Mouse (Mus musculus) E14TG2a.4 (cell line): ENCODE measurements at regions not wholly inside any gene's neighbourhood (a gene's known extent, or its start where the extent isn't known, plus 50 kb on each side); places are given as distances from the start of the nearest gene placed in this dataset.

ENCODE experiments used
- H3K27me3 ChIP-seq: 2 replicates; pipeline ENCODE4 v1.6.1; 2014; ENCODE audit warnings: low read length, control low read depth; ENCODE audit not compliant: insufficient read depth
- H3K36me3 ChIP-seq: 2 replicates; pipeline ENCODE4 v1.6.1; 2014; ENCODE audit warnings: low read length, control low read depth; ENCODE audit not compliant: insufficient read depth
- H3K4me1 ChIP-seq: replicated peaks from 2 replicates; pipeline ENCODE4 v1.6.1; 2014; ENCODE audit warnings: low read depth, low read length, control low read depth
- H3K4me3 ChIP-seq: replicated peaks from 2 replicates; pipeline ENCODE4 v1.5.1; 2014; ENCODE audit warnings: mild to moderate bottlenecking, low read length
- H3K9me3 ChIP-seq: 2 replicates; pipeline ENCODE4 v1.6.1; 2014; ENCODE audit warnings: low read length, control low read depth
- CTCF ChIP-seq: conservative IDR thresholded peaks from 2 replicates; pipeline ENCODE4 v1.5.1; 2014; ENCODE audit warnings: low read length
- NANOG ChIP-seq: IDR thresholded peaks from 2 replicates; pipeline ENCODE4 v1.6.1; 2014; ENCODE audit warnings: borderline replicate concordance, low read length, mixed read lengths
- POU5F1 ChIP-seq: IDR thresholded peaks from 2 replicates; pipeline ENCODE4 v1.6.1; 2014; ENCODE audit warnings: low read length, borderline replicate concordance

GRCm38 (mm10) chr3:6532366-6532765, 87.9 kb downstream of the 1700008P02Rik start:
- H3K36me3 ChIP-seq, result no peaks in the 10 kb centered on the region
- no peaks in the 10 kb centered on the region for H3K4me1 ChIP-seq
- H3K4me3 ChIP-seq, result no peak overlapping the region
- no peaks in the 10 kb centered on the region for H3K27me3 ChIP-seq
- no peaks in the 10 kb centered on the region for H3K9me3 ChIP-seq
- TF ChIP-seq NANOG (peak; percentile 88; the same call in 1 of the 2 replicates), POU5F1 (no peak)

- no peaks in the 10 kb centered on the region for H3K27me3 ChIP-seq
- no peaks in the 10 kb centered on the region for H3K4me1 ChIP-seq
- TF ChIP-seq NANOG (no peak), CTCF (no peak), POU5F1 (no peak)
- no peak overlapping the region for H3K4me3 ChIP-seq
- no peaks in the 10 kb centered on the region for H3K9me3 ChIP-seq
- no peaks in the 10 kb centered on the region for H3K36me3 ChIP-seq
Measured at GRCm38 (mm10) chr3:6525987-6526386, 94.3 kb downstream of the 1700008P02Rik start.

- H3K27me3 ChIP-seq, result no peaks in the 10 kb centered on the region
- H3K9me3 ChIP-seq, result no peaks in the 10 kb centered on the region
- no peak overlapping the region for H3K4me3 ChIP-seq
- TF ChIP-seq CTCF (no peak), NANOG (no peak), POU5F1 (no peak)
- no peaks in the 10 kb centered on the region for H3K4me1 ChIP-seq
- no peaks in the 10 kb centered on the region for H3K36me3 ChIP-seq
Measured at GRCm38 (mm10) chr3:6525173-6525572, 95.1 kb downstream of the 1700008P02Rik start.

GRCm38 (mm10) chr3:6511351-6511750, 108.9 kb downstream of the 1700008P02Rik start:
- Histone ChIP-seq H3K36me3 (no peaks in the 10 kb centered on the region), H3K9me3 (no peaks in the 10 kb centered on the region), H3K4me3 (no peak overlapping the region), H3K27me3 (no peaks in the 10 kb centered on the region), H3K4me1 (no peaks in the 10 kb centered on the region)
- TF ChIP-seq NANOG (no peak), CTCF (no peak), POU5F1 (no peak)

GRCm38 (mm10) chr3:6504136-6504535, 116.1 kb downstream of the 1700008P02Rik start:
- Histone ChIP-seq H3K4me3 (no peak overlapping the region), H3K4me1 (no peaks in the 10 kb centered on the region), H3K27me3 (no peaks in the 10 kb centered on the region), H3K36me3 (no peaks in the 10 kb centered on the region), H3K9me3 (no peaks in the 10 kb centered on the region)
- TF ChIP-seq POU5F1 (no peak), NANOG (no peak), CTCF (no peak)

- Histone ChIP-seq H3K36me3 (no peaks in the 10 kb centered on the region), H3K9me3 (no peaks in the 10 kb centered on the region), H3K4me3 (no peak overlapping the region), H3K4me1 (no peaks in the 10 kb centered on the region), H3K27me3 (no peaks in the 10 kb centered on the region)
- TF ChIP-seq POU5F1 (no peak), CTCF (no peak), NANOG (no peak)
Measured at GRCm38 (mm10) chr3:6484041-6484440, 136.2 kb downstream of the 1700008P02Rik start.

GRCm38 (mm10) chr3:6481610-6482009, 138.6 kb downstream of the 1700008P02Rik start:
- Histone ChIP-seq H3K4me1 (no peaks in the 10 kb centered on the region), H3K9me3 (no peaks in the 10 kb centered on the region), H3K36me3 (no peaks in the 10 kb centered on the region), H3K4me3 (no peak overlapping the region), H3K27me3 (no peaks in the 10 kb centered on the region)
- TF ChIP-seq POU5F1 (no peak), NANOG (no peak), CTCF (no peak)
